Mouse (Mus musculus) spleen, postnatal 10 days (tissue): ENCODE measurements at regions not wholly inside any gene's neighbourhood (a gene's known extent, or its start where the extent isn't known, plus 50 kb on each side); places are given as distances from the start of the nearest gene placed in this dataset.

Experiments
- DNase-seq, 2 experiments: peaks; one replicate each; pipeline ENCODE4 v3.0.0; 2021 to 2022; ENCODE audit warnings: low spot score in 2 of 2

GRCm38 (mm10) chr2:75567131-75567530 is 91.9 kb upstream of the Hnrnpa3 start:
- no peak for DNase-seq

- no peak for DNase-seq
Measured at GRCm38 (mm10) chr2:75569756-75570155, 89.3 kb upstream of the Hnrnpa3 start.

GRCm38 (mm10) chr2:75570246-75570645 is 88.8 kb upstream of the Hnrnpa3 start:
- DNase-seq: no peak

GRCm38 (mm10) chr2:75584975-75585374 is 74.1 kb upstream of the Hnrnpa3 start:
- peak; percentile 24 to 67 for DNase-seq

- peak; percentile 35 to 59 for DNase-seq
Measured at GRCm38 (mm10) chr2:75588572-75588971, 70.5 kb upstream of the Hnrnpa3 start.

GRCm38 (mm10) chr2:75589452-75589851 is 69.6 kb upstream of the Hnrnpa3 start:
- DNase-seq: no peak

- peak; percentile 78 to 91 for DNase-seq
Measured at GRCm38 (mm10) chr2:75590175-75590574, 68.9 kb upstream of the Hnrnpa3 start.

GRCm38 (mm10) chr2:75600511-75600910 is 58.5 kb upstream of the Hnrnpa3 start:
- DNase-seq: no peak

- peak in 1 of 2 experiments; percentile 53 for DNase-seq
Measured at GRCm38 (mm10) chr2:75603175-75603871, 55.7 kb upstream of the Hnrnpa3 start.

- DNase-seq: peak; percentile 35 to 58
Measured at GRCm38 (mm10) chr2:75605634-75606033, 53.4 kb upstream of the Hnrnpa3 start.

- DNase-seq: no peak
Measured at GRCm38 (mm10) chr2:75607010-75607915, 51.8 kb upstream of the Hnrnpa3 start.

- no peak for DNase-seq
Measured at GRCm38 (mm10) chr2:75607958-75608357, 51.1 kb upstream of the Hnrnpa3 start.

- DNase-seq: no peak
Measured at GRCm38 (mm10) chr2:75608482-75608881, 50.6 kb upstream of the Hnrnpa3 start.

GRCm38 (mm10) chr2:75609150-75609946 is 49.7 kb upstream of the Hnrnpa3 start:
- no peak for DNase-seq
